Mouse (Mus musculus): Measurements from ENCODE around the gene Mybpc2. TPM values are rescaled to one million over a fixed set of nuclear protein-coding genes. Genes with fewer than 3 reads are reported as not detected.

Mybpc2 gene
- total RNA-seq, 2 experiments from 2014 or later = not detected

DNA sequence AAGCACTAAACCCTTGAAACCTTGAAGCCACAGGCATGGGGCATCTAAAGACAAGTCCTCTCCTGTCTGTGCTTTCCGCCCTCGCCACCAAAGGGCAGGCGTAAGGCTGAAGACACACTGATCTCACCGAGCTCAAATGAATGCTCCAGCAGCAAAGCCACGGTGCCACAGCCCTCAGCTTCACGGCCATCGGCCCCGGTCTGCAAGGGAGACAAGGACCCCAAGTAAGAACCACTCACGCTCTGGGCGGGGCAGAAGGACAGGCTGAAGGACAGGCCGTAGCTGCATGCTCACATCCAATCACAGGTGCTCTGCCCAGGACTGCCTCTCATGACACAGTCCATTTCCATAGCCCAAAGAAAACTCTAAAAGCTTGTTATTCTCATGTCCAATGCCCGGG is 29.8 kb downstream of the Mybpc2 start:
- intact Hi-C loops (cut with DNase I) = no loop called here
- no peak for DNase-seq (ENCODE audit: low spot score in 2 of 2)

- DNase-seq (ENCODE audit: low spot score in 2 of 2) = no peak
- intact Hi-C loops (cut with DNase I) = no loop called here
These were observed 32.2 kb downstream of the Mybpc2 start for GRCm38 (mm10) chr7:44492166-44492826.

- no peak for DNase-seq (ENCODE audit: low spot score in 2 of 2)
- intact Hi-C loops (cut with DNase I) = no loop called here
These were observed 33.1 kb downstream of the Mybpc2 start for GRCm38 (mm10) chr7:44491391-44491790.

- DNase-seq (ENCODE audit: low spot score in 2 of 2) = no peak
- intact Hi-C loops (cut with DNase I) = no loop called here
These were observed 34.2 kb downstream of the Mybpc2 start for GRCm38 (mm10) chr7:44490281-44490680.

GRCm38 (mm10) chr7:44488545-44488944 is 35.9 kb downstream of the Mybpc2 start:
- intact Hi-C loops (cut with DNase I) = loop anchor here (5.0 kb wide), 1 partner anchor 116 kb away; no protein-coding TSS in a partner anchor
- no peak for DNase-seq (ENCODE audit: low spot score in 2 of 2)

- intact Hi-C loops (cut with DNase I) = loop anchor here (5.0 kb wide), 1 partner anchor 116 kb away; no protein-coding TSS in a partner anchor
- no peak for DNase-seq (ENCODE audit: low spot score in 2 of 2)
These were observed 36.5 kb downstream of the Mybpc2 start for GRCm38 (mm10) chr7:44487936-44488335.

DNA sequence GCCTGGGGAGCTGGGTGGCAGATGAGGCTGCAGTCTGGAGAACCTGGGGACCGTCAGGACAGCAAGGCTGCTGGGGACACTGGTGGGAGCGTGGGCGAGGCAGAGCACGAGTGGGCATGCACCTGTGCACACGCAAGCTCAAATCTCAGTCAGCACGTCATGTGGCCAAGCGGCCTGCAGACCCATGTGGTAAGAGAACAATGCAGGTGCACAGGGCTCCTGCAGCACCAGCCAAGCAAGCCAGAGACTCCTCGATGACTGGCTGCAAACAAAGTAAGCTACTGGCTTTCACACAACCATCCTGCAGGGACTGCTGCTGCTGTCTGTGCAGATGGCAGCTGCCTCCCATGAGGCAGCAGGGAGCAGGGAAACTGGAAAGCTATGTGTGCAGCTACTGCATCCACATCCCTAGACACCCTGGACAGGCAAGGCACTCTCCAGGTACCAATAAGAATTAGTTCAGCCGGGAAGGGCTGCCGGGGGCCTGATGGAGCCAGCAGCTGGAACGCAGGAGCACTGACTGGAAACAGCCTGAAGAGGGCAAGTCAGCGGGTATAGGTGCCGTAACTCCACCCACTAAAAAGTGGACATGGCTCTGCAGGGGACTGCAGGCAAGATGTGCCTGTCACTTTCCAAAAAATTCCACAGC is 37.4 kb downstream of the Mybpc2 start:
- intact Hi-C loops (cut with DNase I) = loop anchor here (5.0 kb wide), 1 partner anchor 115 kb away; no protein-coding TSS in a partner anchor
- no peak for DNase-seq (ENCODE audit: low spot score in 2 of 2)

- no peak for DNase-seq (ENCODE audit: low spot score in 2 of 2)
- intact Hi-C loops (cut with DNase I) = loop anchor here (2.0 to 5.0 kb wide), 2 partner anchors 113 to 223 kb away; no protein-coding TSS in a partner anchor
These were observed 38.8 kb downstream of the Mybpc2 start for GRCm38 (mm10) chr7:44485572-44486195.

GRCm38 (mm10) chr7:44484841-44485571 is 39.5 kb downstream of the Mybpc2 start:
- DNase-seq (ENCODE audit: low spot score in 2 of 2) = peak; percentile 81 to 87
- intact Hi-C loops (cut with DNase I) = loop anchor here (2.0 to 5.0 kb wide), 2 partner anchors 113 to 222 kb away; no protein-coding TSS in a partner anchor

DNA sequence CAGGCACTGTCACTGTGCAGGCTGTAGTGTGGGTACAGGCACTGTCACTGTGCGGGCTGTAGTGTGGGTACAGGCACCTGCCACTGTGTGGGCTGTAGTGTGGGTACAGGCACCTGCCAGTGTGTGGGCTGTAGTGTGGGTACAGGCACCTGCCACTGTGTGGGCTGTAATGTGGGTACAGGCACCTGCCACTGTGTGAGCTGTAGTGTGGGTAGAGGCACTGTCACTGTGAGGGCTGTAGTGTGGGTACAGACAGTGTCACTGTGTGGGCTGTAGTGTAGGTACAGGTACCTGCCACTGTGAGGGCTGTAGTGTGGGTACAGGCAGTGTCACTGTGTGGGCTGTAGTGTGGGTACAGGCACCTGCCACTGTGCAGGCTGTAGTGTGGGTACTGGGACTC is 40.3 kb downstream of the Mybpc2 start:
- no peak for DNase-seq (ENCODE audit: low spot score in 2 of 2)
- intact Hi-C loops (cut with DNase I) = loop anchor here (2.0 kb wide), 1 partner anchor 221 kb away; no protein-coding TSS in a partner anchor

DNA sequence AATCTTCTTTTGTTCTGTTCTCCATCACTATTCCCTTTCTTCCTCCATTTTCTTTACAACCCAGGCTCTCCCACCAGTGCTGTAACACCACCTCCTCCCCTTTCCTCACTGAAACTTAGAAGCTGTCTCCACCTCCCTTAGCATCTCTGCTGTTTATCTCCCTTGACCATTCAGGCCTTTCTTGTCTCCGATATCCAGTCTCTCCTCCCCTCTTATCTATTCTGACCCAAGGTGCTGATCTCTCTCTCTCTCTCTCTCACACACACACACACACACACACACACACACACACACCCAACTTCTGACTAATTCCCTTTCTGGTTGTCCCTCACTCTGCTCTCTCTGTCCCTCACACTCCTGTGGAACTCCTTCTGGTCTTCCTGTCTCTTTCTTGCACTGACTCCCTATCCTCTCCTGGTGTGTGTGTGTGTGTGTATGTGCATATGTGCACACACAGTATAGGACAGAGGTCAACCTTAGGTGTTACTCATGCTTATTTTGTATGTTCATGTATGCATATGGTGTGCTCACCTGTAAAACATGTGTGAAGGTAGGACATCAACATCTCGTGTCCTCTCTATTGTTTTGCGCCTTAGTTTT is 41.5 kb downstream of the Mybpc2 start:
- intact Hi-C loops (cut with DNase I) = no loop called here
- DNase-seq (ENCODE audit: low spot score in 2 of 2) = no peak

DNA sequence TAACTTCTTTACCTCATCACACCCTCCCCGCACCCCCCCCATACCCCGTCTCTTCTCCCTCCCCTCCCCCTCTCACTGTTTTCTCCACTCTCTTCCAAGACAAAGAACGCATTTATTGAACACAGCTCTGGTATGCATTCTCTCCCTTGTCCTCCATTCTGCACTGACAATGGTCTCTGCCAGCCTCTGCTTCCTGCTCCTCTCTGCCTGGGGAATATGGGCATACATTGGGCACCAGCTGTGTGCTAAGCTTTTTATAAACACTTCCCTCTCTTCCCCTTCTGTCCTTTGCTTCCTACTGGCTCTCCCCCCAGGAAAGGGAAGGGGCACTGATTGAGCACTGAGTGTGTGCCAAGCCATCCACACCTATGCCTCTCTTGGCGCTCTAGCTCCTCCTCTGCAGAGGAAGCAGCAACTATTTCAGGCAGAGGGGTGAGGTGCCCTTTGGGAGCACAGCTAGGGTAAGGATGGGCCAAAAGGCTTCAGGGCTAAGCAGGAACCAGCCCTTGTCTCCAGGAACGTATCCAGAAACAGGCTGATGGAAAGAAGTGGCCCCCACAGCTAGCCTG is 49.3 kb downstream of the Mybpc2 start:
- DNase-seq (ENCODE audit: low spot score in 2 of 2) = peak in 1 of 2 experiments; percentile 14
- intact Hi-C loops (cut with DNase I) = no loop called here

DNA sequence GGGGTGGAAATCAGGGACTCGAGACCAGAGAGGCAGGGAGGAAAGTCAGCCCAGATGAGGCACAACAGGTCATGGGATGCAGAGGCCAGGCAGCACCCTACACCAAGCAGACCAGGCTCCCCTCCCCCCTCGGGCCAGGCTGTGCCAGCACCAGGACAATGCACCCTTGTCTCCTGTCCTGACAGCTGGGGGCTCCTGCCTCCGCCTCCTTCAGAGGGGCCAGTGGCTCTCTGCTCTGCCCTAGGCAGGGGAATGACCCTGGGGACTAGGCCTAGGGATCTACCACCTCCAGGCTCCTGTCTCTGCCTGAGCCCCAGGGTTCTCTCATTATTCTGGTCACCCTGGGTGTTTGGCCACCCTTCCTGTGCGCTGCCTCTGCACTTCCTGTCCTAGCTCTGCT is 50.0 kb downstream of the Mybpc2 start:
- peak in 1 of 2 experiments; percentile 75 for DNase-seq (ENCODE audit: low spot score in 2 of 2)
- intact Hi-C loops (cut with DNase I) = loop anchor here (5.0 kb wide), 1 partner anchor 102 kb away; no protein-coding TSS in a partner anchor

DNA sequence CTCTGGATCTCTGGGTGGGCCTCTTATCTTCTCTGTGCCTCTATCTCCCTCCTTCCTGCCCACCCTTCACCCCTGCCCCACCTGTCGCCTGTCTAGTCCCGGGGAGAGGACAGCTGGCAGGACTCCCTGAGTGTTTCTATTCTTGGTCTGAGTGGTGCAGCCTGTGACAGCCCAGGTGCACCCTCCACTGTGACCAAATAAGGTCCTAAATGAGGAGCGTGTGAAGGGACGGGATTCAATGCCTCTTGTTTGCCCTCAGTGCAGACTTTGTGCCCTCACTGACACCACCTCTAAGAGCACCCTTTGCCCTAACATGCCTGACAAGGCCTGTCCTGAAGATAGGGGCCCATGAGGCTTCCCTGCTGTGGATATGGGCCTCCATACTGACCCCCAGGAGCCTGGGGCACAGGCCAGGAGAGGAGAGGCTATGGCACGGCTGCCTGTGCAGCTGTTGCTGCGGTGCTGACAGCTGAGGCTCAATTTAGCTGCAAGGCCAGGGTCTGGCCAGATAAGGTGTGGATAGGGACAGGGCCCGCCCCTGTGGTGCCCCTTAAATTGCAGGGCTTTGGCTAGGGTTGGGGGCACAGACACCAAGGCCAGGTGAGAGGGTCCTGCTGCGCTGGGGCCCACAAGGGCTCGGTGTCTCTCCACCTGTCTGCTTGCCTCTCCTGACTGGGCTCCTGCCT is 51.4 kb downstream of the Mybpc2 start:
- intact Hi-C loops (cut with DNase I) = loop anchor here (5.0 kb wide), 1 partner anchor 101 kb away; no protein-coding TSS in a partner anchor
- DNase-seq (ENCODE audit: low spot score in 2 of 2) = no peak

- intact Hi-C loops (cut with DNase I) = loop anchor here (5.0 kb wide), 1 partner anchor 100 kb away; no protein-coding TSS in a partner anchor
- DNase-seq (ENCODE audit: low spot score in 2 of 2) = no peak
These were observed 51.9 kb downstream of the Mybpc2 start for GRCm38 (mm10) chr7:44472558-44472885.

DNA sequence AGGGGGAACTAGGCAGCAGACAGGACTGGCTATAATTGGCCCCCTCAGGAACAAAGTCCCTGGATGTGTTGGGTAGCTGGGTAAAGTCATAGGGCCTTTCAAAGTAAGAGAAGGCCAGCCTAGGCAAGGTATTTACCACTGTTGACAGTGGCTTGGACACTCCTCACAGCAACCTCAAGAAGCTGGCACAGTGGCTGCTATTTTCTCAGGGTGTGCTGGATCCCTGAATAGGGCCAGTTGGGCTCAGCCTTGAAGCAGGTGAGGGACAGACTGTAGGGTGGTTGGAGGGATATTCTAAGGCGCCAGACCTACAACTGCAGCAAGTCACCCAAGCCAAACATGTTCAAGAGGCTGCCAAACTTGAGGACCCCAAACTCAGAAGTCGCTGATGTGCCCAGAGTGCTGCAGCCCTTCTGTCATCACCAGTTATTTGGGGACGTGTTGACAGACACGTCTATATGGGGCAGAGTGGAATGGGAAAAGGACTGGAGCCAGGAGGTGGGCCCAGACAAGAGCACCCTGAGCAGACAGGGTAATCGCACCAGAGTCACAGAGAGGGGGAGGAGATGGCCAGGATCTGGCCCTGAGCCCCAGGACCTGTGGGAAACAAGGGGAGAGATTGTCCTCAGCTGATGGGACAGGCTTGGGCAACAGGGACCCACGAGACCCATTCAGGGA is 52.4 kb downstream of the Mybpc2 start:
- DNase-seq (ENCODE audit: low spot score in 2 of 2) = no peak
- intact Hi-C loops (cut with DNase I) = loop anchor here (5.0 kb wide), 1 partner anchor 100 kb away; no protein-coding TSS in a partner anchor

GRCm38 (mm10) chr7:44470696-44471612 is 53.5 kb downstream of the Mybpc2 start:
- no peak for DNase-seq (ENCODE audit: low spot score in 2 of 2)
- intact Hi-C loops (cut with DNase I) = loop anchor here (5.0 kb wide), 1 partner anchor 99 kb away; no protein-coding TSS in a partner anchor
